Mouse (Mus musculus): ENCODE data around the gene 1700037C18Rik. TPM values are rescaled to one million over a fixed set of nuclear protein-coding genes. Genes with fewer than 3 reads are reported as not detected.

The 1700037C18Rik gene
- polyA plus RNA-seq, 1 experiment from 2014 or later: 7.6 TPM

DNA sequence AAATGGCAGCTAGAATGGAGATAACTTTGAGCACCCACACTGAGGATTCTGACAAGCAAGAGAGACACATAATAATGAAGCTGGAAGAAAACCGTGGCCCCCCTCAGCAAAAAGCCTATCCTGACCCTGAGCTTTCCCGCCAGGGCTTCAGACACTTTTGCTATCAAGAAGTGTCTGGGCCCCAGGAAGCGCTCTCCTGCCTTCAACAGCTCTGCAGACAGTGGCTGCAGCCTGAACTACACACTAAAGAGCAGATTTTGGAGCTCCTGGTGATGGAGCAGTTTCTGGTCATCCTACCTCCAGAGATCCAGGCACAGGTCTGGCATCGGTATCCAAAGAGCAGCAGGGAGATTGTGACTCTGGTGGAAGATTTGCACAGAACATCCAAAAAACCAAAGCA is 60.6 kb downstream of the 1700037C18Rik start:
- H3K9ac ChIP-seq (ENCODE audit: low read length): peak overlapping the region; percentile 84; the same call in 1 of the 2 replicates
- ATAC-seq (ENCODE audit: insufficient number of reproducible peaks, insufficient read depth, low FRiP score, low read depth): no peak
- H3K4me3 ChIP-seq (ENCODE audit: control insufficient read depth in 1 of 2, insufficient read depth in 1 of 2, low read depth in 1 of 2, low read length in 2 of 2): peak overlapping the region in 1 of 2 experiments; percentile 74; a peak in 3 of 4 replicates
- H3K27ac ChIP-seq (replicated peaks in 1 of 2; ENCODE audit: control insufficient read depth in 1 of 2, insufficient read depth in 1 of 2, low read depth in 2 of 2, low read length in 2 of 2): no peak overlapping the region
- peaks cover 6 to 7% of the 10 kb centered on the region in 2 experiments; a peak in 3 of 4 replicates for H3K4me1 ChIP-seq (ENCODE audit: control insufficient read depth in 2 of 2, insufficient read depth in 2 of 2, low read length in 2 of 2)
- H3K9me3 ChIP-seq (ENCODE audit: control insufficient read depth, low read length): no peaks in the 10 kb centered on the region
- 38% methylated on average over 4 of the region's 4 CpGs for WGBS
- no peaks in the 10 kb centered on the region for H3K27me3 ChIP-seq (ENCODE audit: control insufficient read depth, insufficient read depth, low read length)
- peak overlapping the region; percentile 83 for H3K4me2 ChIP-seq (ENCODE audit: low read length)
- H3K36me3 ChIP-seq (ENCODE audit: control insufficient read depth, insufficient read depth, low read length): no peaks in the 10 kb centered on the region

DNA sequence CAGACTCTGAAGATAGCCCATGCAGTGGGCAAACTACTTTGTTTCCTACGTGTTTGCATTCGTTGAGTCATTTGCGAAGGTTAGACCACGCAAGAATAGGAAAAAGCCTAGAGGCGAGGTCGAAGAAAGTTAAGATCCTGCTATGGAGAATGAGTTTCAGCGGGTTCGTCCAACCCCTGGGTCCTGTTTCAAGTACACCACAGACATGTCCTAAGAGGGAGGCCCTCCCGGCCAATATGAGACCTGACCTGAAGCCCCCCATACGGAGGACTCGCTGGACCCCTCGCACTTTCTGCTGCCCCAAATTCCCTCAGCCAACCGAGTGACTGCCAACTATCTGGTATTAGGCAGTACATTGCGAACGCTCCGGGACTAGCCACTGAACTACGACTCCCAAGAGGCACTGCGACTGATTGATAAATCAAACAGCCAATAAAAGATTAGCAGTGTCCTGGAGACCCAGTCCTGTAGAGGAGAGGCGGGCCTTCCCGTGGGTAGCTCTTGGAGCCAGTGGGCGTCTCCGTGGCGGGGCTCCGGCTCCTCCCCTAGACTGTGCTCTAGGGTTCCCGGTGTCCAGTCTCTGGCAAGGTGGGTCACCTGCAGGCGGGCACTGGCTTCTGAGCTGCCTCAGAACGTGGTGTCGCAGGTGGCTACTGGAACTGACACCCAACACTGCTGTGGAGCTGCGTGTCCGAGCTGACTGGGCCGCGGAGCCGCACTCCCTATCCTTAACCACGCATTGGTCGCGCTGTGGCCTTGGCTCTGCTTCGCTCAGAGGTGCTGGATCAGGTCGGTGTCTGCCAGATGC is 61.6 kb downstream of the 1700037C18Rik start, which contains the start of gene Zfp174:
Gene Zfp174 (plus strand): TSS at position 558 of the 808 bp plus-strand sequence.
- Histone ChIP-seq H3K9me3 (ENCODE audit: control insufficient read depth, low read length) (no peaks in the 10 kb centered on the region), H3K36me3 (ENCODE audit: control insufficient read depth, insufficient read depth, low read length) (no peaks in the 10 kb centered on the region), H3K9ac (ENCODE audit: low read length) (peak within 1 kb of the TSS; percentile 84), H3K27me3 (ENCODE audit: control insufficient read depth, insufficient read depth, low read length) (no peaks in the 10 kb centered on the region), H3K27ac (replicated peaks in 1 of 2; ENCODE audit: control insufficient read depth in 1 of 2, insufficient read depth in 1 of 2, low read depth in 2 of 2, low read length in 2 of 2) (no peak within 1 kb of the TSS), H3K4me3 (ENCODE audit: control insufficient read depth in 1 of 2, insufficient read depth in 1 of 2, low read depth in 1 of 2, low read length in 2 of 2) (peak within 1 kb of the TSS; percentile 74 to 84), H3K4me1 (ENCODE audit: control insufficient read depth in 2 of 2, insufficient read depth in 2 of 2, low read length in 2 of 2) (peaks cover 6 to 7% of the 10 kb centered on the region in 2 experiments; a peak in 3 of 4 replicates), H3K4me2 (ENCODE audit: low read length) (peak within 1 kb of the TSS; percentile 83)
- WGBS: 2% methylated on average over 38 of the region's 38 CpGs
- peak; percentile 98 for ATAC-seq (ENCODE audit: insufficient number of reproducible peaks, insufficient read depth, low FRiP score, low read depth)

Small RNA genes within 50 kb of the gene (microRNA-seq; reads per million reads assigned to microRNA genes)
- gene Gm23493: not detected

Other genes starting within 250 kb of the 1700037C18Rik start
- not detected in 2 replicates for gene Mefv, start 190.6 kb downstream of the 1700037C18Rik start, polyA plus RNA-seq (2014; fragmentation: Nextera tagmentation; extraction: Ambion mirVana)
- 18.2 and 21.9 TPM in 2 replicates for gene Zfp263, start 164.6 kb downstream of the 1700037C18Rik start, polyA plus RNA-seq (2014; fragmentation: Nextera tagmentation; extraction: Ambion mirVana)
- not detected in 2 replicates for gene Olfr15, start 77.8 kb downstream of the 1700037C18Rik start, polyA plus RNA-seq (2014; fragmentation: Nextera tagmentation; extraction: Ambion mirVana)
- 1.0 and 1.1 TPM in 2 replicates for gene Zfp174, start 61.4 kb downstream of the 1700037C18Rik start, polyA plus RNA-seq (2014; fragmentation: Nextera tagmentation; extraction: Ambion mirVana)
- gene Naa60, start 36.3 kb downstream of the 1700037C18Rik start, polyA plus RNA-seq (2014; fragmentation: Nextera tagmentation; extraction: Ambion mirVana): 39.0 and 40.2 TPM in 2 replicates
- 6.1 and 7.9 TPM in 2 replicates for gene Zfp597, start 24.1 kb downstream of the 1700037C18Rik start, polyA plus RNA-seq (2014; fragmentation: Nextera tagmentation; extraction: Ambion mirVana)
- 1.7 and 2.0 TPM in 2 replicates for gene Gm20695, start 24.0 kb downstream of the 1700037C18Rik start, polyA plus RNA-seq (2014; fragmentation: Nextera tagmentation; extraction: Ambion mirVana)
- 13.2 and 17.0 TPM in 2 replicates for gene Cluap1, start 112 bp upstream of the 1700037C18Rik start, polyA plus RNA-seq (2014; fragmentation: Nextera tagmentation; extraction: Ambion mirVana)
- 1.9 and 2.3 TPM in 2 replicates for gene Nlrc3, start 67.9 kb upstream of the 1700037C18Rik start, polyA plus RNA-seq (2014; fragmentation: Nextera tagmentation; extraction: Ambion mirVana)
- gene Slx4, start 95.1 kb upstream of the 1700037C18Rik start, polyA plus RNA-seq (2014; fragmentation: Nextera tagmentation; extraction: Ambion mirVana): 11.0 and 11.2 TPM in 2 replicates
- 4.4 and 4.5 TPM in 2 replicates for gene Dnase1, start 128.3 kb upstream of the 1700037C18Rik start, polyA plus RNA-seq (2014; fragmentation: Nextera tagmentation; extraction: Ambion mirVana)
- gene Trap1, start 169.1 kb upstream of the 1700037C18Rik start, polyA plus RNA-seq (2014; fragmentation: Nextera tagmentation; extraction: Ambion mirVana): 117 and 122 TPM in 2 replicates

Measured in heart, embryonic 14.5 days (tissue).